Mouse (Mus musculus) bone marrow, adult 2 months (tissue): ENCODE measurements around the gene Cyb5r3. TPM values are rescaled to one million over a fixed set of nuclear protein-coding genes. Genes with fewer than 3 reads are reported as not detected.
"Not testable (repeated sequence)": the region's sequence is repeated elsewhere in the genome, so short reads cannot be mapped to it uniquely, and the experiment has no call there.

ENCODE experiments used
- H3K27ac ChIP-seq: fragments of 200-500 bp; 2 replicates; pipeline ENCODE4 v1.5.1; 2012; ENCODE audit warnings: low read depth, mild to moderate bottlenecking, control low read depth, inconsistent platforms, low read length; ENCODE audit not compliant: control insufficient read depth, poor library complexity, insufficient read depth
- H3K4me1 ChIP-seq: fragments of 200-500 bp; 2 replicates; pipeline ENCODE4 v1.6.1; 2011; ENCODE audit warnings: low read length; ENCODE audit not compliant: control insufficient read depth, insufficient read depth
- H3K4me3 ChIP-seq: fragments of 200-500 bp; replicated peaks from 2 replicates; pipeline ENCODE3; 2011; ENCODE audit warnings: mild to moderate bottlenecking, low read depth, low read length, control low read depth; ENCODE audit not compliant: control insufficient read depth
- CTCF ChIP-seq: fragments of 200-500 bp; IDR thresholded peaks from 2 replicates; pipeline ENCODE4 v1.5.1; 2011; ENCODE audit warnings: low read length, control low read depth; ENCODE audit not compliant: control insufficient read depth, insufficient read depth
- POLR2A ChIP-seq: fragments of 200-500 bp; IDR thresholded peaks from 2 replicates; pipeline ENCODE4 v1.6.1; 2011; ENCODE audit warnings: low read depth, mild to moderate bottlenecking, control low read depth, low read length, borderline replicate concordance; ENCODE audit not compliant: control insufficient read depth
- WGBS: fragments of 180-500 bp; shearing (Covaris S2); methylation state at CpG from one replicate; pipeline ENCODE4 v1.1.7; 2018; 5-methylcytosine and 5-hydroxymethylcytosine counted together
- polyA plus RNA-seq: library from polyadenylated mRNA; stranded (reverse); fragments of >200 nt; gene quantifications from 2 replicates; pipeline ENCODE4 v1.2.4, GENCODE M21; 2011; ENCODE audit warnings: low replicate concordance; ENCODE audit not compliant: missing spikeins, insufficient read depth, insufficient read length

Gene Cyb5r3
- polyA plus RNA-seq, 1 experiment, result 53.6 TPM

DNA sequence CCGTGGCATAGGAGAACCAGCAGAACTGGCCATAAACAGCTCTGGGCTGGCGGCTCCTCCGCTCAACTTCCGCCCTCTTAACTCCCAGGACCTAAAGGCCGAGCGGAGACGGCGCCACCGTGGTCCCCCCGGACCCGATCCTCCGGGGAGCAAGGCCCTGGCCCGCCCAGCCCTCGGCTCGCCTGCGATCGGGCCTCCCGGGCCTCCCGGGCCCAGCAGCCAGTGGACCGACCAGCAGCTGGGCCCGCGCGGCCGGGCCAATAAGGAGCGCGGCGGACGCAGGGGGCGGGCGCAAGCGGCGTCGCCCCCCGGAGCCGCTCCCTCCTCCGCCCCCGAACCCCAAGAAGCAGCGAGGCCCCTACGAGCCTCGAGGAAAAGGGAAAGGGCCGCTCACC lies 23.6 kb downstream of the Cyb5r3 start:
- Histone ChIP-seq H3K4me3 (peak overlapping the region; percentile 90), H3K4me1 (no peaks in the 10 kb centered on the region), H3K27ac (peak overlapping the region; percentile 100)
- under 1% methylated on average over 34 of the region's 41 CpGs for WGBS
- TF ChIP-seq POLR2A, result no peak
- no peak for TF ChIP-seq CTCF

DNA sequence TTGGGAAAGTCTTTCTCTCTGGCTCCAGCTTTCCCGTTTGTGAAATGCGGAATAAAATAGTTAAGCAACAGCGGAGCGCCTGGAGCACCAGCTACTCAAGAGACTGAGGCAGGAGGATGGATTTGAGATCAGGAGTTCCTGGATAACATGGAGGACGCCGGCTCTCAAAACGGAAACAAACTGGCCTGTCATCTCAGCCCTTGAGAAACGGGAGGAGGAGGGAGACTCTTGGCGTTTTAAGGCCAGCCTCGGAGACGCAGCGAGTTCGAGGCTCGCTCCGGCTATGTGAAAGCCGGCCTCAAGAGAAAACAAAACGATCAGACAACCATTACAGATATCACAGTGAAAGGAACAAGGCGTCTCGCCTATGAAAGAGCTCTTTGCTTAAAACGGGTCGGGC lies 24.0 kb downstream of the Cyb5r3 start:
- Histone ChIP-seq H3K27ac (peak overlapping the region; percentile 100), H3K4me1 (no peaks in the 10 kb centered on the region), H3K4me3 (peak overlapping the region; percentile 90)
- TF ChIP-seq POLR2A (no peak), CTCF (no peak)
- 1% methylated on average over 21 of the region's 21 CpGs for WGBS

DNA sequence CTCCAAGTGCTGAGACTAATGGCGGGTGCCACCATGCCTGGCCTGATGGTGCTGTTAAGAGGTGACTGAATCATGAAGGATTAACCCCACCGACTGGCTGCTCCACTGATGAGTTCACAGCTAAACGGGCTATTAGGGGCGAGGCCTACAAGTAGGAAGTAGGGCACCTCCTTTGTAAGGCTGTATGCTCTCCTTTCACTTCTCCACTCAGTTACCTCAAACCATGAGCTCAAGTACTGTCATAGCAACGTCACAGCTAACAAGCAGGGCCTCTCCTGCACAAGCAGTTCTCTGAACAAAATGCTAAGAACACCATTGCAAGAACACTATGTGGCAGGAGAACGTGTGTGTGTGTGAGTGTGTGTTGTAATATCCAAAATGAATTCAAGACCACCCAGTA lies 26.9 kb downstream of the Cyb5r3 start:
- WGBS, result 60% methylated on average over 6 of the region's 6 CpGs
- Histone ChIP-seq H3K27ac (no peak overlapping the region), H3K4me1 (no peaks in the 10 kb centered on the region), H3K4me3 (no peak overlapping the region)
- TF ChIP-seq CTCF, result no peak
- TF ChIP-seq POLR2A, result no peak

DNA sequence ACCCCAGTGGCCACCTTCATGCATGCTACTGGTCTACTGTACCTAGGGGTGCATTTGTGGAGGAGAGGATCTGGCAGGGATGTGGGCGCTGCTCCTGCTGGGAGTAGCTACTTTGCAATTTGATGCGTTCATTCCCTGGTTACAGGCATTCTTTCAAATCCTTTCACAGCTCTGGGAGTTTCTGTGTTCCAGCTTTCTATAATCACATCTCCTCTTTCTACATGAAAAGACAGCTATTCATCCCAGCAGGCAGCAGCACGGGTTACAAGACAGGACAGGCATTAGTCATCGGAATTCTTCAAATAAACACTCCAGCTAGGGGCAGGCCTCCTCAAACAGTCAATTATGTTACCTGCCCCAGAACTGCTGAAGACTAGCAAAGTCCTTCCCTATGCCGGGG lies 29.5 kb downstream of the Cyb5r3 start:
- WGBS, result 86% methylated on average over 5 of the region's 5 CpGs
- Histone ChIP-seq H3K4me1 (no peaks in the 10 kb centered on the region), H3K4me3 (no peak overlapping the region), H3K27ac (no peak overlapping the region)
- no peak for TF ChIP-seq CTCF
- no peak for TF ChIP-seq POLR2A

DNA sequence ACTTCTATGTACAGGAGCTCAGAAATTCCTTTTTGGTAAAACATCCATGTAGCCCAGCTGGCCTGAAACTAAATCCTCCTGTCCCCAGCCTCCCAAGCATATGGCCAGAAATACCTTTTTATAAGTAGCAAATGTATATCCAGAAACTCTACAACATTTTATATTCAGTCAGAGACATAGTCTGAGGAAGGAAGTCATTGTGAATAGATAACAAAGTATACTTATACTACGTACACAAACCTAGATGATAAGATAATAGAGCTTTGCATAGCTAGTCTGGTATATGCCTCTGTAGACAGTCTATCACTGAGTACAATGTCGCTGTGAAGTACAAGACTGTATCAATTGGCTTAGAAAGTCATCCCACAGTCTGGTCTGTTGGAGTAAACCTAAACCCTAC lies 36.7 kb downstream of the Cyb5r3 start:
- WGBS, result 73% methylated on average over 2 of the region's 2 CpGs
- H3K27ac ChIP-seq, result no peak overlapping the region
- no peak for TF ChIP-seq POLR2A
- TF ChIP-seq CTCF, result no peak
- H3K4me1 ChIP-seq, result no peaks in the 10 kb centered on the region; the same call in 1 of the 2 replicates
- H3K4me3 ChIP-seq, result no peak overlapping the region

DNA sequence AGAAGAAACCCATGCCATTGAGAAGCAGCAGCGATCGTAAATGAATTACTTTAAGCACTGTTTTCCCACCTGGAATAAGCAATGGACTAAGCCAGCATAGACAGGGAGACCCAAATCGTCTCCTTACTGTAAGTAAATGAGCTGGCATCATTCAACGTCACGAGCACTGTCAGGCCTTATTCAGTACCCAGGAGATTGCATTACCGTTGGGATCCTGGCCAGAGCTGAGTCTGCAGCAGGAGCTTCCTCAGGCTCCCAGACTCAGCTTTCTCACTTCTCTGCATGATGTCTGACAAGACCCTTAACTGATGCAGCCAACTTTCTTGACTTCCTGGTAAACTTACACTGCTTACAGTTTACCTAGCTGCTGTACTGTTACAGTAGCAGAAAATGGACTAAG lies 37.7 kb downstream of the Cyb5r3 start:
- H3K4me1 ChIP-seq, result no peaks in the 10 kb centered on the region; the same call in 1 of the 2 replicates
- H3K4me3 ChIP-seq, result no peak overlapping the region
- TF ChIP-seq POLR2A (no peak), CTCF (no peak)
- WGBS, result 92% methylated on average over 6 of the region's 6 CpGs
- no peak overlapping the region for H3K27ac ChIP-seq

DNA sequence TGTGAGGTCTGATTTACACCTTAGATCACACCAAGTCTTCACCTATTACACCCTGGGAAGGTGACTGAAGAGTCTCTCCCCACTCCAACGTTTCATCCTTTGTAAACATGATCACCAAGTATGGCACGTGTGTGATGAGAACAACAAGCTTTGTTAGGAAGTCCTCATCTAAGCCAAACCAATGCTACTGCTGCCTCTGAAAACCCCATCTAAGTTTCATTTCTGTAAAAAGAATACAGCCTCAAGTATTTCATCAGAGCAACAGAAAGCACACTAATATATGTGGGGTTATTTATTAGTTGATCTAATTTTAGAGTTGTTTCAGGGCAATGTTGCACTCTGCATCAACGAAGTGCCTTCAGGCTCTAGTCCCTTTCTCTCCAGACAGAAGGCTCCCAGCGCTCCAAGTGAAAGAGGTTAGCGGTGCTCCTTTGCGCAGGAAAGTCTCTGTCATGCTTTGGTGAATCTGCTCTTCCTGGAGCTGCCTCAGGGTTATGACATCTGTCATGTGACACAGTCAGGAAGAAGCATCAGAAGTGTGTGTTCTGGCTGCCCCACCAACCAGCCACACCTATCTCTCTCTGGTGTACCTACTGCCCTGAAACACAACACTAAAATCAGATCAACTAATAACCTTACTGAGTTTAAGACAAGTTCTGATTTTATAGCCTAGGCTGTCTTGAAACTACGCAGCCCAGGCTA lies 42.7 kb downstream of the Cyb5r3 start:
- WGBS, result 83% methylated on average over 7 of the region's 7 CpGs
- Histone ChIP-seq H3K4me3 (no peak overlapping the region), H3K27ac (no peak overlapping the region), H3K4me1 (no peaks in the 10 kb centered on the region)
- TF ChIP-seq CTCF, result no peak
- TF ChIP-seq POLR2A, result no peak

DNA sequence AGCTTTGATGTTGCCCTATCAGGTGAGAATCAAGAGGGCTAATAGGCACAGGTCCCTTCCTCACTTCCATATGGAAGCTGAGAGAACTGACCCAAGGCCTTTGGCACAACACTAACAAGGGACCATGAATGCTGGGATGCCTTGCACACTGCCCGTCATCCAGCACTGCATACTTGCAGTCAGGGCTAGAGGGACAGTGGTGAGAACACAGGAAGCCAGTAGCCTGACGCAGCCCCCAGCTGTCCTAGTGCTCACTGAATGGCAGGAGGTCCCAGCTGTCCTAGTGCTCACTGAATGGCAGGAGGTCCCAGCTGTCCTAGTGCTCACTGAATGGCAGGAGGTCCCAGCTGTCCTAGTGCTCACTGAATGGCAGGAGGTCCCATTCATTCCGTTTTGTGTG lies 45.4 kb downstream of the Cyb5r3 start:
- H3K4me1 ChIP-seq, H3K4me3 ChIP-seq, H3K27ac ChIP-seq: not testable (repeated sequence)
- WGBS, result 93% methylated on average over 3 of the region's 3 CpGs

DNA sequence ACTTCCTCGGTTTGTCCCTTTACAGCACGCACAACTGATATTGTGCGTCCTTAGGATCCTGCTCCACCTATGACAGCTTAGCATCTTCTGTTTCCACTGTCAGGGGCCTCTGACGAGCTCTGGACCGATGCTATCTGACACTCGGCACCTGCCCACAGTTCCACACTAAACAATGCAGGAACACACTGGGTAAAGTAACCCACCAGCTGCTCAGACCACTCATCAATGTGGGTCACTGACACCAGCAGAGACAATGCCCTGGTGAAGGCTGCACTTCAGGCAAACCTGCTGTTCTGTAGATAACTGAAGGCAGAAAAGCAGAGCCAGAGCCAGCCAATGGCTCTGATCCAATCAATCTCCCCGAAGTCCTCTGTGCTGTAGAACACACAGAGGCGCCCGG lies 45.8 kb downstream of the Cyb5r3 start:
- no peaks in the 10 kb centered on the region for H3K4me1 ChIP-seq
- no peak for TF ChIP-seq CTCF
- no peak for TF ChIP-seq POLR2A
- 88% methylated on average over 9 of the region's 9 CpGs for WGBS
- H3K27ac ChIP-seq, result no peak overlapping the region
- H3K4me3 ChIP-seq, result no peak overlapping the region
